Mouse (Mus musculus): ENCODE measurements around the gene Arhgap21. TPM values are rescaled to one million over a fixed set of nuclear protein-coding genes. Genes with fewer than 3 reads are reported as not detected.

Gene Arhgap21
- polyA plus RNA-seq, 1 experiment from 2014 or later = 69.4 TPM

GRCm38 (mm10) chr2:20831608-20832406, 136.9 kb downstream of the Arhgap21 start:
- Histone ChIP-seq H3K4me1 (replicated peaks; ENCODE audit: control insufficient read depth, insufficient read depth, low read length) (no peaks in the 10 kb centered on the region), H3K27ac (ENCODE audit: low read depth, low read length) (no peak overlapping the region), H3K9ac (ENCODE audit: low read depth, low read length) (no peak overlapping the region), H3K36me3 (ENCODE audit: control insufficient read depth, insufficient read depth, low read length) (no peaks in the 10 kb centered on the region), H3K27me3 (ENCODE audit: control insufficient read depth, insufficient read depth, low read length) (no peaks in the 10 kb centered on the region), H3K9me3 (ENCODE audit: control insufficient read depth, low read length) (no peaks in the 10 kb centered on the region), H3K4me3 (ENCODE audit: low read depth, low read length) (no peak overlapping the region), H3K4me2 (replicated peaks; ENCODE audit: low read depth, low read length) (no peak overlapping the region)
- DNase-seq (ENCODE audit: low spot score) (no peak), ATAC-seq (ENCODE audit: low FRiP score) (no peak)
- WGBS = 84% methylated on average over 3 of the region's 3 CpGs

- Histone ChIP-seq H3K9ac (ENCODE audit: low read depth, low read length) (no peak overlapping the region), H3K36me3 (ENCODE audit: control insufficient read depth, insufficient read depth, low read length) (no peaks in the 10 kb centered on the region), H3K9me3 (ENCODE audit: control insufficient read depth, low read length) (no peaks in the 10 kb centered on the region), H3K4me3 (ENCODE audit: low read depth, low read length) (no peak overlapping the region), H3K4me1 (replicated peaks; ENCODE audit: control insufficient read depth, insufficient read depth, low read length) (no peaks in the 10 kb centered on the region), H3K27ac (ENCODE audit: low read depth, low read length) (no peak overlapping the region), H3K27me3 (ENCODE audit: control insufficient read depth, insufficient read depth, low read length) (no peaks in the 10 kb centered on the region), H3K4me2 (replicated peaks; ENCODE audit: low read depth, low read length) (no peak overlapping the region)
- ATAC-seq (ENCODE audit: low FRiP score) (no peak), DNase-seq (ENCODE audit: low spot score) (no peak)
- WGBS = 99% methylated on average over 3 of the region's 3 CpGs
Observed at GRCm38 (mm10) chr2:20830882-20831281, 137.8 kb downstream of the Arhgap21 start.

GRCm38 (mm10) chr2:20826258-20826657, 142.4 kb downstream of the Arhgap21 start:
- no peaks in the 10 kb centered on the region for H3K27me3 ChIP-seq (ENCODE audit: control insufficient read depth, insufficient read depth, low read length)
- H3K36me3 ChIP-seq (ENCODE audit: control insufficient read depth, insufficient read depth, low read length) = no peaks in the 10 kb centered on the region
- no peak overlapping the region for H3K4me3 ChIP-seq (ENCODE audit: low read depth, low read length)
- H3K4me2 ChIP-seq (replicated peaks; ENCODE audit: low read depth, low read length) = no peak overlapping the region
- DNase-seq (ENCODE audit: low spot score) (no peak), ATAC-seq (ENCODE audit: low FRiP score) (no peak)
- no peak overlapping the region for H3K9ac ChIP-seq (ENCODE audit: low read depth, low read length)
- H3K27ac ChIP-seq (ENCODE audit: low read depth, low read length) = no peak overlapping the region
- H3K9me3 ChIP-seq (ENCODE audit: control insufficient read depth, low read length) = no peaks in the 10 kb centered on the region
- H3K4me1 ChIP-seq (replicated peaks; ENCODE audit: control insufficient read depth, insufficient read depth, low read length) = no peaks in the 10 kb centered on the region

- Histone ChIP-seq H3K27ac (ENCODE audit: low read depth, low read length) (no peak overlapping the region), H3K4me1 (replicated peaks; ENCODE audit: control insufficient read depth, insufficient read depth, low read length) (no peaks in the 10 kb centered on the region), H3K36me3 (ENCODE audit: control insufficient read depth, insufficient read depth, low read length) (no peaks in the 10 kb centered on the region), H3K4me3 (ENCODE audit: low read depth, low read length) (no peak overlapping the region), H3K27me3 (ENCODE audit: control insufficient read depth, insufficient read depth, low read length) (no peaks in the 10 kb centered on the region), H3K9ac (ENCODE audit: low read depth, low read length) (no peak overlapping the region), H3K4me2 (replicated peaks; ENCODE audit: low read depth, low read length) (no peak overlapping the region), H3K9me3 (ENCODE audit: control insufficient read depth, low read length) (no peaks in the 10 kb centered on the region)
- DNase-seq (ENCODE audit: low spot score) (no peak), ATAC-seq (ENCODE audit: low FRiP score) (no peak)
- 86% methylated on average over 7 of the region's 7 CpGs for WGBS
Observed at GRCm38 (mm10) chr2:20818226-20818625, 150.5 kb downstream of the Arhgap21 start.

DNA sequence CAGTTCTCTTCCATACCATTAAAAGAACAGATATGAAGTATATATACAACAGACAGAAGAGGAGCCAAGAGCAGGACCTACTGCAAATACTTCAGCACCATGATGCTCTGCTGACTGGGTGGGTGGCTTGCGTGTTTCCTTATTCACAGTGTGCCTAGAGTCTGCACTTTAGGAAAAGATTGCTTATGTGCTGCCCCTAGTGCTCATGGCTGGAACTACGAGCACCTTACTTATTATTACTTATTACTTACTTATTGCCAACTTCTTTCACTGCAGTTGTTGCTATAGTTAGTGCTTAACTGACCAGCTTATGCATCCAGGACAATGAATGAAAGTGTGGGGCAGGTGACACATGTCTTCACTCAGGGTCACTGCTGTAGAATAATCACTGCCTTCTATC, 154.7 kb downstream of the Arhgap21 start:
- H3K36me3 ChIP-seq (ENCODE audit: control insufficient read depth, insufficient read depth, low read length) = no peaks in the 10 kb centered on the region
- H3K9ac ChIP-seq (ENCODE audit: low read depth, low read length) = no peak overlapping the region
- DNase-seq (ENCODE audit: low spot score) (no peak), ATAC-seq (ENCODE audit: low FRiP score) (no peak)
- 86% methylated on average over 2 of the region's 2 CpGs for WGBS
- H3K9me3 ChIP-seq (ENCODE audit: control insufficient read depth, low read length) = no peaks in the 10 kb centered on the region
- H3K4me2 ChIP-seq (replicated peaks; ENCODE audit: low read depth, low read length) = no peak overlapping the region
- no peaks in the 10 kb centered on the region for H3K27me3 ChIP-seq (ENCODE audit: control insufficient read depth, insufficient read depth, low read length)
- H3K27ac ChIP-seq (ENCODE audit: low read depth, low read length) = no peak overlapping the region
- H3K4me1 ChIP-seq (replicated peaks; ENCODE audit: control insufficient read depth, insufficient read depth, low read length) = no peaks in the 10 kb centered on the region
- H3K4me3 ChIP-seq (ENCODE audit: low read depth, low read length) = no peak overlapping the region

DNA sequence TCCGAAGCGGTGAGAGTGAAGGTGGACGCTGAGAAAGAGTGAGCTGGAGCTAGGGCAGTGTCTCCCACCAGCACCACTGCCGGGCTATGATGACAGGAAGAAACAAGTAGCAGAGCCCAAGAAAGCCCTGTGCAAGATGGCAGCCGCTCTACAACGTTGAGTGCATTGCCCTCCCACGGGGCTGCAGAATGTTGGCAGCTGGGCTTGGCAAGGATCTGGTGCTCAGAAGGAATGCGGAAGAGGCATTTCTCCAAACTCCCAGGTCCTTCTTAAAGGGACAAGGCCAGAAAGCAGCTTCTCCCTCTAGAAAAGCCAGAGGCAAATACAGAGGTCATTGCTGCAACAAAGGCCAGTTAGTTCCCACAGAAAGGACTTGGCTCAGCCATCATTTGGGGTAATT, 157.2 kb downstream of the Arhgap21 start:
- H3K9ac ChIP-seq (ENCODE audit: low read depth, low read length) = no peak overlapping the region
- no peak overlapping the region for H3K27ac ChIP-seq (ENCODE audit: low read depth, low read length)
- no peaks in the 10 kb centered on the region for H3K27me3 ChIP-seq (ENCODE audit: control insufficient read depth, insufficient read depth, low read length)
- no peaks in the 10 kb centered on the region for H3K36me3 ChIP-seq (ENCODE audit: control insufficient read depth, insufficient read depth, low read length)
- H3K4me3 ChIP-seq (ENCODE audit: low read depth, low read length) = no peak overlapping the region
- DNase-seq (ENCODE audit: low spot score) (no peak), ATAC-seq (ENCODE audit: low FRiP score) (no peak)
- no peaks in the 10 kb centered on the region for H3K4me1 ChIP-seq (replicated peaks; ENCODE audit: control insufficient read depth, insufficient read depth, low read length)
- H3K4me2 ChIP-seq (replicated peaks; ENCODE audit: low read depth, low read length) = no peak overlapping the region
- WGBS = 86% methylated on average over 8 of the region's 8 CpGs
- H3K9me3 ChIP-seq (ENCODE audit: control insufficient read depth, low read length) = no peaks in the 10 kb centered on the region

- Histone ChIP-seq H3K27me3 (ENCODE audit: control insufficient read depth, insufficient read depth, low read length) (no peaks in the 10 kb centered on the region), H3K36me3 (ENCODE audit: control insufficient read depth, insufficient read depth, low read length) (no peaks in the 10 kb centered on the region), H3K9me3 (ENCODE audit: control insufficient read depth, low read length) (no peaks in the 10 kb centered on the region), H3K4me3 (ENCODE audit: low read depth, low read length) (no peak overlapping the region), H3K4me2 (replicated peaks; ENCODE audit: low read depth, low read length) (no peak overlapping the region), H3K9ac (ENCODE audit: low read depth, low read length) (no peak overlapping the region), H3K4me1 (replicated peaks; ENCODE audit: control insufficient read depth, insufficient read depth, low read length) (no peaks in the 10 kb centered on the region), H3K27ac (ENCODE audit: low read depth, low read length) (no peak overlapping the region)
- ATAC-seq (ENCODE audit: low FRiP score) (no peak), DNase-seq (ENCODE audit: low spot score) (no peak)
- WGBS = 79% methylated on average over 8 of the region's 8 CpGs
Observed at GRCm38 (mm10) chr2:20801236-20801890, 167.3 kb downstream of the Arhgap21 start.
